Mouse (Mus musculus): ENCODE results near the gene Mnd1.

- TF ChIP-seq EP300 (optimal IDR thresholded peaks at IDR 0.05) (no peak), CTCF (IDR thresholded peaks at IDR 0.05; ENCODE audit: low read depth) (no peak)
Measured at GRCm38 (mm10) chr3:84060128-84060527, 95.5 kb downstream of the Mnd1 start.
